Mouse (Mus musculus) small intestine, adult 2 months (tissue): Measurements from ENCODE around the gene Lst1.

Experiments used
- CTCF ChIP-seq: fragments of 200-500 bp; IDR thresholded peaks from 2 replicates; pipeline ENCODE4 v1.5.1; 2012; ENCODE audit warnings: low read depth, mild to moderate bottlenecking, control low read depth, inconsistent platforms, low read length, moderate library complexity, mixed read lengths; ENCODE audit not compliant: insufficient replicate concordance, insufficient read length; ENCODE audit errors: extremely low read depth
- POLR2A ChIP-seq: fragments of 200-500 bp; IDR thresholded peaks from 2 replicates; pipeline ENCODE4 v1.6.1; 2012; ENCODE audit warnings: low read depth, mild to moderate bottlenecking, control low read depth, inconsistent platforms, low read length, moderate library complexity

DNA sequence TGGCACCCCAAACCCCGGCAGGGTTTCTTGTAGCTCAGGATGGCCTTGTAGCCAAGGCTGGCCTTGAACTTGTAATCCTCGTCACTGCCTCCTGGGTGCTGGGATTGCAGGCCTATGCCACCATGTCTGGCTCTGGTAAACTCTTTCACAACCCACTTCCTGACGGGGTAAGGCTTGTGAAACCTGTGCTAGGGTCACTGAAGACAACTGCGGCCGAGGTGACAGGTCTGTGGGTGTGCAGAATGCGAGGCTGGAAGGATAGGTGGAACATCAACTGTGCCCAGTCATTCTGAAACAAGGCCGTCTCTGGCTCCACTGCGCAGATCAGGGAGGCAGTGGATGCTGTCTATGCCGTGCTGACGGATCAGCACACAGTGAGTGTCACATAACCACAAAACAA lies 42.8 kb upstream of the Lst1 start:
- no peak for TF ChIP-seq CTCF
- TF ChIP-seq POLR2A, result no peak
